Mouse (Mus musculus): ENCODE measurements around the gene G6pc3.
A peak's percentile ranks its signal among the peaks of the same experiment; 100 is the strongest.

The G6pc3 gene

DNA sequence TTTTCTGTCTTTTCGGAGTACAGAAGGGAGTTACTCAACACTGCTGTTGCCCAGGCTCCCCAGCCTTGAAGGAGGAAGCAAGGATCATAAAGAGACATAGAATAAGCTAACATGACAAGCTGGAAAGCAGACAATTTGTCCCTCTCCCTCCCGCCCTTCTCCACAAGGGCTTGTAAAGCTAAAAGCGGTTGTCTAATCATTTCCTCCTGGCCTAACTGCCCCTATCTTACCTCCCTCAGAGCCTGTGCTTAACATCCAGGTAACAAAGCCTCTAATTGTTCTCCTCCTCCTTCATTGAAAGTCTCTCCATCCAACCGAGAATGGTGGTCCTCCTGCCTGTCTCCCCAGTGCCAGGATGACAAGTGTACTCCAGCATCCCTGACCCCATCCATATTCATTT is 1.4 kb downstream of the G6pc3 start:
- DNase-seq: no peak

DNA sequence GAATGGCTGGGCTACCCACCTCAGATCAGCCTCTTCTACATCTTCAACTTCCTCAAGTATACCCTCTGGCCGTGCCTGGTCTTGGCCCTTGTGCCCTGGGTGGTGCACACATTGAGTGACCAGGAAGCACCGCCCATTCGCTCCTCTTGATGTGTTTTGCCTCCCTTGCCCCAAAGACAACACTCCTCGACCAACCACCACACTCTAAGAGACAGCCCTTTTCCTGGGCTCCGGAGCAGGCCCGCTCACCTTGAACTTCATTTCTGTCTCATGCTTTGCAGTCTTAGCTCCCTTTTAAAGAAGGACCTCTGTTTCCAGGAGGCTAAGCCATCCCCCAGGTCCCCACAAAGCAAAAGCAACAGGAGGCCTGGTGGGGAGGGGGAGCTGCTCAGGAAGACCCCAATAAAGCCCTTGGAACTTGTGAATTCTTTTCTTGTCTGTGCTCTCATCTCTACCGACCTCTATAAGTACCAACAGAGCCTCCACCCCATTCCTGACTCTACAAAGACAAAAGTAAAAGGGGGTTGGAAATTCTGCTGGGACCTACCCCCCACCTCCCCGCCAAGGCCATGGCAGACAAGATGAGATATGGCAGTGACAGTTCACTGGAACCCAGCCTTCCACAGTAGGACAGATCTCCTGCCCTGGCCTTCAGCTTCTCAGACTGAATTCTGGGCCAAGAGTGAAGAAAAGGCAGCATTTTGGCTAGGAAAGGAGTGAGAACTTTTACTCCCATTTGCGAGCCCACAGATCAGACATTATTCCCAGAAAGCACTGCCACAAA is 4.4 kb downstream of the G6pc3 start:
- DNase-seq: no peak

DNA sequence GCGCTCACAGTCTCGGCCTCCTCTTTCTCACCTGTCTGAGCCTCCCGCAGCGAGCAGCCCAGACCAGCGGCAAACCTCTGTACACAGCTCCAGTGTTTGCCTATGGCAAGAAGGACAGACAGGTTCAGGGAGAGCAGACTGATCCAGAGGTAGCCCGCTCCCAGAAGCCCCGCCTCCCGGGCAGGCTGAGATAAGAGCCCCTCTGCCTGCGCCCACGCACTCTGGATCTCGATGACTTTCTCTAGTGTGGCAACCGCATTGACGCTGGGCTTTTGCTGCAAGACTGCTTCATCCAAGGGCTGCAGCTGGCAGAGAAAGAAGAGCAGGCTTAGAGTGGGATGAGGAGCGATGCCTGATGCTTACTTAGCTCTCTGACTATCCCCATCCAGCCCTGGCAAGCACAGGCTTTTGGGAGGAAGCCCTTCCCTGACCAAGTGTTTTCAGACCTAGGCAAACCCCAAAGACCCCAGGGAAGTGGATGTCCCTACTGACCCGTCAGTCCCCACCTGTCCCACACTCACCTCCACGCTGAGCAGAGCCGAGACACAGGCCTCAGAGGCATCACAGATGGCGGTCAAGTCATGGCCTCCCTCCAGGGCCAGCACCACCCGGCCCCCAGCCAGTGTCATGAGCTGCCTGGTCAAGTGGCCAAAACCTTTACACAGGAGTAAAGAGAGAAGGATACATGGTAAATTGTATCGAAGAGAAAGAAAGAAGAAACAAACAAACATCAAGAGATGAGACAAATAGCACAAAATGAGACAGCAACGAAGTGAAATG is 6.8 kb downstream of the G6pc3 start:
- DNase-seq: peak; percentile 46

DNA sequence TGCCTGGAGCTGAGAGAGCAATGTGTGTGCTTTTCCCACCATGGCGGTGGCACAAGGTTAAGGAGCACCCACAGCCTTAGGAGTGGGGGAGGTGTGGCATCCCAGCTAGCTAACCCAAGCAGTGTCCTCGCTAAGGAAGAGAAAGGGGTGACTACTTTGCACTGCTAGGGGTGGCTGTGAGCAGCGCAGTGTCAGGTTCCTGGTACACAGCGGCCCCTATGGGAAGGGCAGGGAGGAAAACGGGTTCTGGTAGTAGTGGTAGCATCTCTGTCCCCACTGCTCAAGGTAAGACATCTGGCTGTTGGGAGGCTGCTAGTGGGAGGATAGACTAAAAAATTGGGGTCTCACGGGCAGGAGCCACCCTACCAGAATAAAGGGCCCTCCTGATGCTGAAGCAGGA is 8.8 kb downstream of the G6pc3 start:
- DNase-seq: no peak

DNA sequence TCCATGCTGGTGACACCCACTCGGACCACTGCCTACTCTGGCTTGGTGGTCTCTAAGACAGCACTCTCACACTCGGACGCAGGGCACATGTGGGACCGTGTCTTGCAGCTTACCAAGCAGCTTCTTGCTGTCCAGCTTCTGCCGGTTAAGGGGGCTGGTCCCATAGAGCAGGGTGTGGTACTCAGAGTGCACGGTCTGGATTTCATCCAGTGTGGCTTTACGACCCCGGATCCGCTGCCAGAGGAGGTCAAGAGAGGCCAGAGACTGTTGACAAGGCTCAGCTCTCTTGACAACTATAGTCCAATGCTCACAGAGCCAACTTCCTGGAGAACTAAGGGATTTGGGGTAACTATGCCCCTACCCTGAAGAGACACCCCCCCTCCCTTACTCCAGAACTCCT is 10.4 kb downstream of the G6pc3 start:
- peak; percentile 23 for DNase-seq

DNA sequence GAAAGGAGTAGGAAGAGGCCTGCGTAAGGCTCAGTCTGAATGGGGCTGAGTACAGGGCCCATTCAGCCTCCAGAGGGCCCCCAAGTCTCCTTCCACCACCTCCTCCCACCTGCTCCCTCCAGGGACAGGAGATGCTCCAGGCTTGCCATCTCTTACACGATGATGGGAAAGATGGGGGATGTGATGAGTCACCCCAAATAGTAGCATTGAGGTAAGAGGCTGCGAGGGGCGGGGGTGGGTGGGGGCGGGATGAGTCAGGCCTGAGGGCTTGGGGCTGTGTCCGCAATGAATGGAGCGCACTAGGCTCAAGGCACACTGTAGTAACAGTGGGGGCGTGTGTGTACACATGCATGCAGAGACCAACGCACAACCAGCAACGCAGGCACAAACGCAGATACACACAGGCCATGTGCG is 12.0 kb downstream of the G6pc3 start:
- peak; percentile 29 for DNase-seq

DNA sequence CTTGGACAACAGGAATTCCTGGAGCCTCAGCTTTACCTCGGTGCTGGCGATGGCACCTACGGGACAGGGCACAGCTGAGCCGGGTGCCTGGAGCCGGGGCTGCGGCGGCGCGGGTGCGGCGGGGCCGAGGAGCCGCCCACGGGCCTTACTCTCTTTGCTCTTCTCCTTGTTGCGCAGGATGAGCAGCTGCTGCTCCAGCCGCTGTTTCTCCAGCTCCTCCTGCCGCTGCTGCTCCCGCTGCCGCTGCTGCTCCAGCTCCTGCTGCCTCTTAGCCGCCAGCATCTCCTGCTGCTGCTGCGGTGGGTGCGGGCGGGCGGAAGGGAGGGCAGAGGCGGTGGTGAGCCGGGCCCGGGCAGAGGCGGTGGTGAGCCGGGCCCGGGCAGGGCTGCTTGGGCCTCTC is 17.1 kb downstream of the G6pc3 start:
- DNase-seq: no peak

DNA sequence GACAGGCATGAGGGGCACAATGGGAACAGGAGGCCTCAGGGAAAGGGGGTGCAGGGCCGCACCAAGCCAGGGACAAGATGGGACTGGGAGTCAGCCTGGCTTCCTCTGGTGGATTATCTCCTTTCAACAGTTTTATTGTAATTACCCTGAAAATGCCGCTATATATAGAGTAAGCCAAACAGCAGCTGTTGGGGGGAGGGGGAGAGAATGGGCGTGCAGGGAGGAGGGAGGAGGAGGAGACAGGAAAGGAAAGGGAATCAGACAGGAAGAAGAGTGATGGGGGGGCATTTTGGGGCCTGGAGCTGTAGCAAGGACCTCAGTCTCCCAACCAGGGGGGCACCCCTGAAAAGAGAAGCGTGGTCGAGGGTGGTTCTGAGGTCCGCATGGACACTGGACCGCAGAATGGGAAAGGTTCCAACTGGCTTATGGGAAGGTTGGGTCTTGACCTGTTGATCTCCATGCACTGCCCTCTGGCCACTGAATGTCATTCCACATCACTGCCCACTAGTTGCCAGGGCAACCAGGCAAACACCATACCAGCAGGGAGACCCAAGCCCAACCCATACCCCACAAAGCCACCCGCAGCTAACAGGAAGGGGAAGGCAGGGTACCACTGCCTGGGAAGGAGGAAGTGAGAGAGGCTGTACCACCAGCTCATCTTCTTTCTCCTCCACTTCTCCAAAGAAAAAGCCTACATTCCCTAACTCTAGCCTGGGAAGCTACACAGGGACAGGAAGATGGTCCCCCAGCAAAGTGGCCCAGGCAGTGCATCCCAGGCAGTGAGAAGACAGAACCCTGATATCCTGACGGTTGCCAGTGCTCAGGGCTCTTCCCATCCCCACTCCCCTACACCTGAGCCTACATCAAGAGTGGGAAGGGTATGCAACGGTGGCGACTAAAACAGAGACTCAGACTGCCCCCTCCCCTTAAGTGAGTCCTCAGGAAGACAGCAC is 18.7 kb downstream of the G6pc3 start:
- no peak for DNase-seq

DNA sequence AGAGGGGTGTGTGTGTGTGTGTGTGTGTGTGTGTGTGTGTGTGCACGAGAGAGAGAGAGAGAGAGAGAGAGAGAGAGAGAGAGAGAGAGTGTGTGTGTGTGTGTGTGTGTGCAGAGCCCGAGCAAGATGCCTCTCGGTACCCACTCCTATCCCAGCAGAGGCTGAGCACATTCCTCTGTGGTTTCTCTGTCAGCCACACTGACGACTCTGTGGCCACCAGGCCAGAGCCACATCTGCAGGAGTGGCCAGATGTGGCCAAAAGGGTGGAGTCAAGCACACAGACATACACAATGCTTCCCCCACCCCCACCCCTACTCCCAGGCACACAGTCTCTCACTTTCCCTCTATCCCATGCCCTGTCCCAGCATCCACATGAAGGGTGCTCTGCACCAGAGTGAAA is 19.4 kb downstream of the G6pc3 start:
- no peak for DNase-seq

DNA sequence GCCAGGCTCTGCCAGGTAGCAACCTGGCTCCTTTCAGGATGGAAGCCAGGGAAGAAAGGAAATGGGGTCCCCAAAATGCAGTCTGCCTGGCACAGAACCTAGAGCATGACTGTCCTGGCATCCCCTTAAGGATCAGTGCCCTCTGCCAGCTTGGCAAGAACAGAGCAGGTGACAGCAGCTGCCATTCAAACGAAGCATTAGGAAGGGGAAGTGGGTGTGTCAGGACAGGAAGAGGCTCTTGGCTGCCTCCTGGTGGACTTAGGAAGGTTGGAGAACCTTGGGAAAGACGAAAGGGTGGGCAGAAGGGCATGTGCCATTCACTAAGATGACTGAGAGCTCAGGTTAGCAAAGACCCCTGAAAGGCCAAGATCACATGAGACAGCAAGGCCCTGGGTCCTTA is 20.3 kb downstream of the G6pc3 start:
- DNase-seq: peak; percentile 89

DNA sequence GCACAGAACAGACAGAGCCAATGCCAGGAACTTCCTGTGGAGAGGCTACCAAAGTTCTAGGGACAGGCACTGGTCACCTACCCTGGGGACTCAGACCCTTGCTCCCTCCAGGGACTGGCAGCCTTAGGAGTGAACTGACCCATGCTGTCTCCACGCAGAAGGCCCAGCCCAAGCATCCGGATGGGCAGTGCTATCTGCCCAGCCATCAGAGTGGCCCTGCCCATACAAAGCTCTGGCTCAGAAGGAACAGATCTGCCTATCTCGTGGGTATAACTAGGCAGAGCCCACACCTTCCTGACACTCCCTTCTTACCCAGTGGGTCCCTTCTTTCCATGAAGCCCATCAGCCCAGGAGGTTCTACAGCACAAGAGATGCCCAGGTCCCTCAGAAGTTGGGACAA is 20.8 kb downstream of the G6pc3 start:
- DNase-seq: peak; percentile 46

DNA sequence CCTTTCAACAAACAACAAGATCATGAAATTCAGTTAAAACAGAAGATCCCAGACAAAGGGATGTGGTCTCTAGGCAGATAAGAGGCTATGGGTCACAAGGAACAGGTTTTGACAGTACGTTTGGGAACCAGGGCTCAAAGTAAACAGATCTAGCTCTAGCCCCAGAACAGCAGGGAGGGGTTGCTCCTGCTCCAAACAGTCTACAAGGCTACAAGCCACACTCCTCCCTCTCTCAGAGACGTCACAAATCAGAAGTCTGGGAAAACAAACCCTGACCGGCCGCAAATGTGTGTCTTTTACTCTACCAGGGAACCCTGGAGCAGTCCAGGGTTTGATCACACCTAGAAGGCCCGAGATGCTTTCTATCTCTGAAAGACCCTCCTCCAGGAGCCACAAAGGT is 21.6 kb downstream of the G6pc3 start:
- DNase-seq: peak; percentile 14

DNA sequence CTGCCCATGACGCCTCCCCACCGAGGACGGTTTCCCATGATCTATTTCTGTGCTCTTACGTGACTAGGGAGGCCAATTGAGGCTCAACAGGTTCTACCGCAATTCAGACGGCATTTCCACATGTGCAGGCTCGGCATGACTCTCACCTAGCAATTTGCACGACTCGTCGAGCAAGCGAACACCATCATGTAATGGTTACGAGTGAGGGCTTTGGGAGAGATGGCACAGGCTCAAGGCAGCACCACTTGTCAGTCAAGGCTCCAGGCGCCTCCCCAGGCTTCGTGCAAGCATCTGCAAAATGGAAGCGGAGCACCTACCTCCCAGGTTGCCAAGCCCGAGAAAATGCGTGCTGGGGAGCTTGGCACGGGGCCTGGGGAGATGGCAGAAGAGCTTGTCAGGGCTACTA is 22.5 kb downstream of the G6pc3 start:
- DNase-seq: peak; percentile 64

DNA sequence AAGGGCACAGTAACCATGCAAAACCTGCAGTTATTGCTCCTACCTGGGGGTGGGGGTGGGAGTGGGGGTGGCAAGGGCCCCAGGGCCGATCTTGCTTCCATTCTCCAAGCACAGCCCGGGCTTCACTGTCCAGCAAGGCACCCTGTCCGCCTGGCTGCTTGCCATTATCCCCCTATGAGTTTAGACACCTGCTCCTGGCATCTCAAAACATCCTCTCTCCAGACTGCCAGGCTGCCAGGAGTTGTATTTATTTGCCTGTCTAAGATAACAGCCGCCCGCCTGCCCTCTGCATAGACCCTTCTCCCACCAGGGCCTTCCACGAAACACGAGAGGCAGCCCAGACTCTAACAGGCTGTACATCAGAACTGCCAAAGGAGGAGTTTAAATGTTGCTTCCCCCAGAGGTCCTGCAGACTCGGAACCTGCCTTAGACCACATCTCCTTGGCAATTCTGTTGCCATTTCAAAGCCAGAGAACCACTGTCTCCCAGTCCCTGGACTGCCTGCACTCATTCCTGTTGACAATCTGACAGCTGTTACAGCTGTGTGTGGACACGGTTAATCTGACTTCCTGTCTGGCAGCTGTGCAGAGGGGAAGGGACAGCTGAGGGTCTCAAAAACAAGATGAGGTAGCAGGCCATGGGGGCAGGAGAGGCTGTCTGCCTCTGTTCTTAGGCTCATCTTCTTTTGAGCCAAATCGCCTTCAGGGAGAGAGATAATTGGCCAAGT is 25.2 kb downstream of the G6pc3 start:
- DNase-seq: peak; percentile 68

DNA sequence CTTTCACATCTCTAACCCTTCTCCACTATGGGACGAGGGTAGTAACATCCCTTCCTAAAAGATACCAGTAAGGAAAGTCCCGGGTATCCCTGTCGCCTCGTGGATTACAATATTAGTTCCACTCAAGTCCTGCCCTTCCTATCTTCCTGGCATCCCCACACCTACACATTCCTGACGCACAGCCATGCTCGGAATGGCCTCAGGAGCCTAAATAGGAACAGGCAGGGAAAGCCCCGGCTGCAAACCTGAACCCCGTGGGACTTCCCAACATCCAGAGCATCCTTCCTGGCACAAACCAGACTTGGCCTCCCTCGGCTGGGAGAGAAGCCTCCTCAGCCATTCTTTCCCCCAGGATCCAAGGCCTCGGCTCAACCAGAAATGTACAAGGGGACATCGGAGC is 26.1 kb downstream of the G6pc3 start:
- peak; percentile 33 for DNase-seq

DNA sequence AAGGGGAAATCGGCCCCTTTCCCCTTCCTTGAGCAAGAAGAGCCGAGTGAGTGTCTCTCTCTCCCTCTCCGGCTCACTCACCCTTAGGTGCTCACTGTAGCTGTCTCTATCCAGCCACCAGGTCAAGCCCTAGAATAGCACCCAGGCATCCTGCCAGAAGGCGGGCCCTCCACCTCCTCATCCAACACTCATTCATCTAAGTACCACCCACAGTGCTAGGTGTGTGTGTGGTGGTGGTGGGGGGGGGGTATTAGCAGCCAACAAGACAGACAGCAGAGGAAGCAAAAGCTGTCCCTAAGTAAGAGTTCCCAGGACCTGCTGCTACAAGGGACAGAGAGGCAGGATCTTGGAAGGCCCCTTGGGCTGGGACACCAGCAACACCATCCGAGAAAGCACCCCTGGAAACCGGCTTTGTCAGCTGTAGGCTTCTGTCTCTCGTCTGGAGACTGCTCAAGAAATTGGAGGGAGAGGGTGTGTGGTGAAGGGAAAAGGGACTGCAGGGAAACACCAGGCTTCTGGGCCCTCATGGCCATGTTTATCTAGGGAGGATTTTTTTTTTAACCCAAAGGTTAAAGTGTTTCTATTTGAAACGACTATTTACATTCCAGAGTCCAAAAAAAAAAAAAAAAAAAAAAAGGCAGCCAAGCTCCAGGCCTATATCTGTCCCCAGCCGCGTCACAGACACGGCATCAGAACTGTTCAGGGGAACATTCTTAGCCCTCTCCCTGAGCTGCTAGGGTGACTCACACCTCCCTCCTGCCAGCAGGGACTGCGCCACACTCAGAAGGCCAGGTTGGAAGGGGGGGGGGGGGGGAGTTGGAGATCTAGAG is 26.9 kb downstream of the G6pc3 start:
- peak; percentile 69 for DNase-seq

DNA sequence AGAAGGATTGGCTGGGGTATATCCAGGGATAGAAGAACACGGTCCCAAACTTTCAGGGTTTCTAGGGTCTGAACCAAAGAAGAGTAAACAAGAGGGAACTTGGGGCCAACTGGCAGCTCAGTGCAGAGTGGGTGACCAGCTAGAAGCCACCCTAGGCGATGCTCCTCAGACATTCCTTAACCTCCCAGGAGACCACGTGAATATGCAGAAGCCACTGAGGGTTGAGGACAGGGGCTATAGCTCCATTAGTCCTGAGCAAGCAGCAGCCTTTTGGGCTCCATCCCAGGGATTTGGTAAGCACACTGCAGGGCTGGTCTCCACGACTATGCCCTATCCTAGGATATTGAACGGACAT is 27.4 kb downstream of the G6pc3 start:
- peak; percentile 57 for DNase-seq

DNA sequence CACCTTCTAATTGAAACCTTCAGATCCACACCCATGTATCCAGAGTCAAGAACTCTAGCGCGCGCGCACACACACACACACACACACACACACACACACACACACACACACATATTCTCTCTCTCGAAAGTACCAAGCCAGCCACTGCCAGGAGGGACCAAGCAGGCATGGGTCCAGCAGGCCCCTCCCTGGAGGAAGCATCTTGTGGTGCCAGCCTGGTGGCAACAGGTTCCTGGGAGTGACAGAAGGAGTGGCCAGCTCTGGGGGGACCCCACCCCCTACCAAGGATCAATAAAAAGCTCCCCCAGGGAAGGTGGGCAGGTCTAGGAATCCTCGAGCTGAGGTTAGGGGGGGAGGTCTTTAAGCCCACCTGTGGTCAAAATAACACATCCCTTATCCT is 28.0 kb downstream of the G6pc3 start:
- DNase-seq: peak; percentile 74

DNA sequence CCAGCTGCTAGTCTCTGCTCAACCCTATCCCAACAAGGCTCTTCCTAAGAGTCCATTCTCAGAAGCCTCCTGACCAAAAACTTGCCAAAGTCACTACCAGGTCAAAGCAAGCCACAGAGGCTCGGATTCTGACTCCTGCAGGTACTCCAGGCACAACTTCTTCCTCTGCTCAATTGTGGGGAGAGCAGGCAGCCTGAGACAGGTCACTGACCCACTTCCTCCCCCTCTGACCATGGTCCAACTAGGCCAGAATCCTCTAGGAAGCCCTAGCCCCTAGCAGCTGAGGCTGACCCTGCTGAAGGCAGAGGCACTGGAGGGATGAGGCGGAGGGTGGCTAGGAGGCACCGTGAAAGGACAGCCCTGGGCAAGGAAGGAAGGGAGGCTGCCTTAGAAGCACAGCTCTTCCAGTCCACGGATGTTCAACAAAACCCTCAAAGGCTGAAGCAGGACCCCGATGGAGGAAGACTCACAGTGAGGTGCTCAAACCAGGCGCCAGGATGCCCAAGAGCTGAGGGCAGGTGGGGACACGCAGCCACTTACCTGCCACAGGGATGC is 28.5 kb downstream of the G6pc3 start:
- DNase-seq: peak; percentile 58

DNA sequence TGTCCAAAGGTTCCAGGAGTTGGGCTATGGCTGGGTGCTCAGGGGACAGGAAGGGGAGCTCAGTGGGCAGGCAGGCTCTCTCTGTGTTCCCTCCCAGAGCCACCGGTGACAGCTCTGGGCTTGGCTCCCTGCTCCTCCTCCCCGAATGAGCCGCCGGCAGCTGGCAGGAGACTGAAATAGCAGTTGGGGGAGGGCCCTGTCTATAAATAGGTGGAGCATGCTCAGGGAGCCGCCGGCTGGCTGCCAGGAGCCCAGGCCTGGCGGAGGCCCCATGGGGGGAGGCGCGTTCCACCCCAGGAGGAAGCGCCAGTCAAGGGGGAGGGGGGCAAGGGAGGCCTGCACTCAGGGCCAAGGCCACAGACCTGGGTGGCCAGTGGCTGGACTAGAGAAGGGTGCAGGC is 29.4 kb downstream of the G6pc3 start:
- peak; percentile 96 for DNase-seq

DNA sequence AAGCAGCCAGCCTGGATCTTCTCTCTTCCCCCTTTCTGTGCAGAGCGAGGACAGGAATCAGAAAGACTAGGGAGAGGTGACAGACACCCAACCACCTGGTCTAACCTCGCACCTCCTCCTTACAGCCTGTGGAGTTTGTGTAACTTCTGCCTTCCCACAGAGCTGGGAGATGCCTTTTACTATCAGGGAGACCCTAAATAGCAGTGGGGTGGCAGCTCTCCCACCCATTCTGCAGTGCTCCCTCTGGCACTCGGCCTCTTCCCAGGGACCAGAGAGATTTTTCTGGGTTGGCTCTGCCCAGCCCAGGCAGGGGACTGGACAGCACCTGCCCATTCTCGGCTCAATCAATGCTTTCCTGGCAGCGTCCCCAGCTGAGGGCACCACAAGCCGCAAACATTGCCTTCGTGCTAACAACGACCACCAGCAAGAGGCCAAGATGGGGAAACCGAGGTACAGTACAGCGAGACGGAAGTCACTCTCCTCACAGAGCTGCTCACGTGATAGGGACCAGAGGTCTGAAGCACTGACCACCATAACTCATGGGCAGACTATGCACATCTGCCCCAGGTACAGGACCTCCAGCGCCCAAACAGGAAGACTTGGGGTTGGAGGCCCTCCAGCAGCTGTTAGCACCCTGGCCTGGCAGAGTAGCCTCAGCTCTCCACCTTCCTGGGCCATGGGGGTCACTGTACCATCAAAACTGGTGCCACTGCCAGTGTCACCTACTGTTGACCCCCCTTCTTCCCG is 30.0 kb downstream of the G6pc3 start:
- peak; percentile 81 for DNase-seq
